Mouse (Mus musculus): ENCODE results near the gene Elmo1. TPM values are rescaled to one million over a fixed set of nuclear protein-coding genes. Genes with fewer than 3 reads are reported as not detected.

Elmo1 gene
- 34.5 and 36.0 TPM in 2 replicates for polyA plus RNA-seq (2021; fragmentation: Nextera tagmentation)
- long read RNA-seq, experiment 1, full-length matches to known transcripts = 33 of 461 reads
- long read RNA-seq, experiment 1, partial matches to known transcripts = 14 of 461 reads
- long read RNA-seq, experiment 1, other reads (novel, unspliced or antisense) = 414 of 461 reads
- long read RNA-seq, experiment 2, full-length matches to known transcripts = 3 of 102 reads
- long read RNA-seq, experiment 2, partial matches to known transcripts = 5 of 102 reads
- long read RNA-seq, experiment 2, other reads (novel, unspliced or antisense) = 94 of 102 reads

DNA sequence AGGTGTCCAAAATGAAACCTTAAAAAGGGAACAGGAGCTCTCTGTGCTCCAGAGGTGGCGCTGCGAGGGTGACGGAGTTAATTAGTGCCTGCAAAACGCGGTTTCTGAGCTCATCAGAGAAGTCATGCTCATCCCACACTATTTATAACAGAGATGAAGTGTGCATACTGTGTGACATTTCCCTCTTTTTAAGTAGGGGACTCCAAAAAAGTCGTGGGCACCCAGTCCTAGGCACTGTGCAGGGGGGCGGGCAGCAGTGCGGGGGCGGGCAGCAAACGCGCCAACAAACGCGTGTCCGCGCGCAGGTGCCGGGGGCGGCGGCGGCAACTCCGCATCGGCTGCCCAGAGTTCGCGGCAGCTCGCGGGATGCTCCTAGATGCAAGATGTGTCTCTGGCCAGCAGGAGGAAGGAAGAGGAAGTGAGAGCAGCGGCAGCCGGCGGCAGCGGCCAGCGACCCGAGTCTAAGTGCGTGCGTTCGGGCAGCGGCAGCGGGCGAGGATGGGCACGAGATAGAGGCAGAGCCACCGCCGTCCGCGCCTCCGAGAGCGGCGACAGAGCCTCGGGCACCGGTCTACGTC, at the start of gene Elmo1:
Gene Elmo1, plus strand, starts transcription at position 464 of the 578 bp plus-strand sequence.

